Mouse (Mus musculus) frontal cortex, postnatal 25 days (tissue): ENCODE results near the gene Cers3.
A peak's percentile ranks its signal among the peaks of the same experiment; 100 is the strongest.

Experiments
- DNase-seq, 2 experiments: peaks; one replicate each; pipeline ENCODE4 v3.0.0; 2022; ENCODE audit warnings: low spot score in 2 of 2

The Cers3 gene

DNA sequence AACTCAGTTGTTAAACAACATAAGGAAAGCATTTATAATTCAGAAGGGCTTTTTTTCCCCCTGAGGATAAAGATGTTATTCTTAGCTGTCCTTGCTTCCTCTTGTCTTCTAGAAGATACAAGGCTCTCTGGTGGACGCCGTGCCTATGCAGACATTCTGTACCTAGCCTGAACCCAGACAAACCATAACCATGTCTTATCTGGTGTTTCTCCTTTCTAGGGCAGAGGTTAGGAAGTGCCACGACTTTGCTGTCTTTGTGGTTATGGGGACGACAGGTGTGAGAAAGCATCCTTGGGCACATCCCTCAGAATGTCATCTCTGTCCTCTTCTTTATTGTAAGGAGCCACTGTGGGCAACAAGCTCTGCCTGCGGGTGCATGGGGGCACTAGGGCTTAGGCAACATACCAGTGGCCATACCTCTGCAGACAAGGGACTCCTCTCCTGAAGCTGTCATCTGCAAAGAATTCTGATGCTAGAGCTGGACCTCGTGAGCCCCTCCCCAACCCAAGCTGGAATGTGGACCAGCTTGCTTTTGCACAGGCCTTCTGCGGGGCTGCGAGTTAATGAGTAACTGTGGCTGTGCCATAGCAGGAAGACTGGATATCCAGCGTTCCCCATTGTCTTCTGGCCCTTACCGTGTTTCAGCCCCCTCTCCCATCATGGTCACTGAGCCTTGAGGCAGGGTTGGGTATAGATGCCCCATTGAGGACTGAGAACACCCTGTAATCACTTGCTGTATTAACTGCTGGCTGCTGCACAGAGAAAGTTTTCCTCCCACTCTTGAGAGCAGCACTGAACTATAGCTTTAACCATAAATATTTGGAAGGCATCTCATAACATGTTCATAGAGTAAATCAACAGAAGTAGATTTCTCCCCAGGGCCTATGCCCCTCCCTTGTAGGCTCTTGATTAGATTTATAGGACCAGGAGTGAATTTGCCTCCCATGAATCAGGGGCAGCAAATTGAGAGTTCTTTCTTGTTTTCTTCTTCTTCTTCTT, 36.9 kb downstream of the Cers3 start:
- DNase-seq: no peak

DNA sequence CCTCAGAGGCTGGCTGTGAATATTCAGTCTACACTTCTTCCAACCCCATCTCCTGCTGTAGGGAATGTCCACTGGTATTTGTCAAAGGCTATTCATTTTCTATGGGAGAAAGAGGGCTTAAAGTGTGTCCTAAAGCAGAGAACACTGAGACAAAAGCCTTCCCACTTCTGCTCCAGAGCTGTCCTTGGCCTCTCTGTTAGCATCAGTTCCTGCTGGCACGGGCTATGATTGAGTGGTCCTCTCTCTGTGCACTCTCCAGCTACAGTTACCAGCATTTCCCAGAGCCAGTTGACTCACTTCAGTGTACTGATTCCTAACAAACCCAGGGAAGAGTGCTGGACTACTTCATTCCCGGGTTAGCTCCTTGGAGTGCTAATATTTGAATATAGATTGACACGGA, 43.2 kb downstream of the Cers3 start:
- DNase-seq: no peak

DNA sequence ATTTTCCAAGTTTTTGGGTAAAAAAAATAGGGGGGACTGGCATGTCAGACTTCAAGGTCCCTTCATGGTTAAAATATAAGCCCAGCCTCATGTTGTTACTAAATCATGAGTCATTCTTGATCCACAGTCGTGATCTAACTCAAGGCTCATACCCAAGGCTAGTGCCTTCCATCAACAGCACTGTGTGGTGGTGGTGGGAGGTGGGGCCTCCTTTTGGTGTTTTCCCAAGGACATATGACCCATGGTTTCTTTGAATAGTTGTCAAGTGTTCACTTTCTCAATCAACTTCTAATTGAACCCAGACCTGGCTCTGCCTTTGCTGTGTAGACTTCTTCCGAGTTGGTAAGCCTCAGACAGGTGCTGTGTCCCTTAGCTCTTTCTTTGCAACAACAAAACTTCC, 44.5 kb downstream of the Cers3 start:
- no peak for DNase-seq

DNA sequence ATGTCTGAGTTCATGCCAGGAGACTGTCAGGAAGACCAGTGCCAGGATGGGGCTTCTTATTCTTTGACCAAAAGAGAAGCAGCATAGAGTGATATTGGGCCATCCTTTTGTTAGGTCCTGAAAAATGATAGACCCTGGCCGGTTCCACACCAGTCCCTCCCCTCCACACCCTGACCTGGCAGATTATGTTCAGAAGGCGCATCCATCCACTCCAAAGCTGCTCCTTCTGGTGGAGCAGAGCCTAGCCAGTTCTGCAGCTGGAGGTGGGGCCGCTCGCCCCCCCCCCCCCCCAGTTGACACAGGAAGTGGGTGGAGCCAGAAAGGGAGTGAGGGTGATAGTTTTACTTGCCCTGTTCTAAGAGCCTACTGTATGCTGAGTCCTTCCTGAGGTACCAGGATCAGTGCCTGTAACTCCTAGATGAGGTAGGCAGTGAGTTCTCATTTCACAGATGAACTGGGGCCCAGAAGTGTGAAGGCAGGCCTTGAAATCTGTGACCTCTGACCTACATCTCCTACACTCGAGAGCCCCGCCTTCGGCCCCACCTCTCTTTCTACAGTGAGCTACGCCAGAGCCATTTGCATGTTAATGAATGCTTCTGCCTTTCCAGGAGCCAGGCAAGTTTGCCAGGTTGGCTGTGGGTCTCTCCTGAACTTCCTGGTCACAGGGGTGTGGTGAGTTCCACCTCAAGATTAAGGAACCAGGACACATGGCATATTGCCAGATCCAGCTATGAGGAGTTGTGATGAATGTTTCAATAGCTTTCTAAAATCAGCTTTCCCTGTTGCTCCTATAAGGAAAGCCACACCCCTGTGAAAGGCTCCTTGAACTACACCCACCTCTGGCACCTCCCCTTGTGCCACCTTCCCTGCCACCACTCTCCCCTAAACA, 46.8 kb downstream of the Cers3 start:
- no peak for DNase-seq

DNA sequence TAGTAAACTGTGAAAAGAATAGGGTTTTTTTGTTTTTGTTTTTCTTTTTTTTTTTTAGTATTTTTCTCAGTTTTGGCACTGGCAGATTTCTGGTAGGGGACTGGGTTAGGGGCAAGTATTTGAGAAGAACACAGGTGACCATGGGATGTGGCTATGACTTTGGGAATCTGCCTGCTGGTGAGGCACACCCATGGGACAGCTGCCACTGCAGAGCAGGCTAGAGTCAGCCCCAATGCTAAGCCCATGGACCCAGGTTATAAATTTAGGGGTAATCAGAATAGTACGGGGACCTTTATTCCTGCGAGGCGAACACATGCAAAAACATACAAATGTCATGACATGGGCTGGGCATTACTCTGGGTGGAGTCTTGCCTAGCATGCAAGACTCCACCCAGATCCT, 47.7 kb downstream of the Cers3 start:
- no peak for DNase-seq

DNA sequence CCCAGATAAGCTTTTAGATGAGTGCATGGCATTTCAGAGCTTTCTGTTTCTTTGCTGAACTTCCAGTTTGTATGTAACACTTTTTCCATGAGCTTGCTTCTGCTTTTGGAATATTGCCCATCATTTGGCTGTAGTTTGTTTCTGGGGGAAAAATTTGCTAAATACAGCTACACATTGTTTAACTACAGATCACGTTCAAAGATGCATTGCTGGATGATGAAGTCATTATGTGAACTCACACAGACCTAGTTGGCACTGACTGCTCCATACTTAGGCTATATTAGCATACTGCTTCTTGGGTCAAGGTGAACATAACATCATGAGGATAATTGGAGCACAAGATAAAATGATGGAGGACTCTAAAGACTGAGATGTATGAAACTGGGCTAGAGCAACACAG, 53.6 kb downstream of the Cers3 start:
- no peak for DNase-seq

DNA sequence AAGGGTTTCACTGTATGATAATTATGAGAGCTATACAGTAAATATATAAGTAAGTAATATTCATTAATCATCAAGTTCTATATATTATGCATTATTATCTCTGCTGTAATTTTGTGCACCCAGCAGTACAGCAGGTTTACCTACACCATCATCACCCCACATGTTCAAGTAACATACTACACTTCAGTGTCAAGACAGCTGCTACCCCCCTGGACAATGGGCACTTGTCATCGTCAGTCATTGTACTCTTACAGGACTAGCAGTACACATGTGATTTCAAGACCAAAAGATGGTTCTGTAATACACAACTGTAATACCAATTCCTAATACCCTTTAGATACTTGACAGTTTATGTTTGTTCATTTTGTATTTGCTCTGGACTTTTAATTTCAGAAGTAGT, 54.0 kb downstream of the Cers3 start:
- no peak for DNase-seq

DNA sequence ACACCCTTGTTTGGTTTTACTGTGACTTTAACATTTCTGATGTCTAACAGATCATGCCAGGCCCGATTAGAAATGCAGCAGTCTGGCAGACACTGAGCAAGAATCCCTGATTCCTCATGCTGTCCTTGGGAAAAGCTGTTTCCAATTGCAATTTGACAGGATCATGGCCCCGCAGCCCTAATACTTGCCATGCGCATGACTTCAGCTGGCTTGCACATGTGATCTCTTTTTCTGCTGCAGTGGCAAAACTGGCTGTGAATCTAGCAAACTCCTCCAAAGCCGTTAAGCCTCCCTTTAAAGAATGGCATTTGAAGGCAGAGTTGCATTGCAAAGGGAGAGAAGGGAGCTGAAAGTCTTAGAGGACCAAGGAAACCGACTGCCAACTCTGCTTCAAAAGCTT, 55.5 kb downstream of the Cers3 start:
- DNase-seq: no peak

DNA sequence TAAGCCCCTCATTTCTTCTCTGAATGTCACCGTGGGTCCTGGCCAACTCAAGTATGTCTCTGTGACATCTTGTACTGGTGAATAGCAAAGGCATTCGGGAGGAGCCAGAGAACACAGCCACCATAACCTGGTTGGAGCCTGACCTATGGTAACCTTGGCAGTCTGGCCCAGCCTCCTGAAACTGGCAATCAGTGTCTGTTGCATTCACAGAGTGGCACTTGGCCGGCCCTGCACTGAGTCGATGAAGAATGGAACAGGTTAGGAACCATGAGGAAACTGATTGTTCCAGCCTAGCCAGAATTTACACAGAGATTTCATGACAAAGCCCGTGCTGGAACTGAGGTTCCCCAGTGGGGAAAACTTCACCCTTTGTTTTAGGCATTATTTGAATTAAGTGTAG, 57.5 kb downstream of the Cers3 start:
- DNase-seq: no peak

DNA sequence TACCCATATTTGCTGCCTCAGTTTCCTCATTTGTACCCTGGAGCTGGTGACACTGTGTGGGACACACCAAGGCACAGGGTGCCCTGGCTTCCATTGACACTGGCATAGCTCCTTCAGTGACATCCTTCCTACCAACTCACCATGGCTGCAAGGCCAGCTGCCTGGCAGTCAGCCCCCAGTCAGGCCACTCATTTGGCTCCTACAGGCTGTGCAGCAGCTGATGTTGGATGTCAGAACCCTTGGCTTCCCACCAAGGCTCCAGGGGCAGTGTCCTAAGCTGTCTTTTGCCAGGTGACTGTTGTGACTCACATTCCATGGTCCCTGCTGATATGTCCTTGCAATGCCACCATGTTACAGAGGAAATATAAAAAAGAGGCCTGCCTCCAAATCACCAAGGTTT, 58.5 kb downstream of the Cers3 start:
- no peak for DNase-seq

DNA sequence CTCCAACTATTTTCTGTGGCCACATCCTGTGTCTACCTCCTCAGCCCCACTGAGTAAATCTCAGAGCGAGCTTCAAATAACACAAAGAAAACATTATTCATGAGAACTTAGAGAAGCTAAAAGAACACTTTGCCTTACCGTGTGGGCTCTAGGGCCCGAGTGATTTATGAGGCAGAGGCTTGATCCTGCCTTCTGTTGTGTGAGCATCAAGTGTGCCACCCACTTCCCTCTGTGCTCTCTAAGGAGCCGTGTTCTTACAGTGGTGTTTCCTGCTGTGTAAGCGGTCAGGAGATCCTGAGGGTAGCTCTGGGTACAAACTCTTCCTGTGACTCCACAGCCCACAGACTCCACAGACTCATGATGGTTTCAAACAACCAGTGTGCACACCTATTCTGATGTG, 60.5 kb downstream of the Cers3 start:
- no peak for DNase-seq

DNA sequence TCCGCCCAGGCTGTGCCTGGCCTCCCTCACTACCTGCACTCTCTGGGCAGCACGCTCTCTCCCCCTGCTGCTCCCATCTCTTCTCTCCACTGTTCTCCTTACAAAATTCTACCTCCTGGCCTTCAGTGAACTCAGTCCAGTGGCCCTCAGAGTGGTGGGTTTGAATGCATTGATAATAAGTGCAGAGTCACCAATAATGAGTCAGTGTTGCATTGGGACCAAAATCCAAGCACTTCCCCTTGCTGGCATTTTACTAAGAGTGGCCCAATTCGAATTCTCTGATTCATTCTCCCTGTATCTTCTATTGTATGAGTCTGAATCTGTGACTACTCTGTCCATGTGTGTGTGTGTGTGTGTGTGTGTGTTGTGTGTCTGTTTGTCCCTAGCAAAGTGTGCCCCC, 63.5 kb downstream of the Cers3 start:
- DNase-seq: no peak

DNA sequence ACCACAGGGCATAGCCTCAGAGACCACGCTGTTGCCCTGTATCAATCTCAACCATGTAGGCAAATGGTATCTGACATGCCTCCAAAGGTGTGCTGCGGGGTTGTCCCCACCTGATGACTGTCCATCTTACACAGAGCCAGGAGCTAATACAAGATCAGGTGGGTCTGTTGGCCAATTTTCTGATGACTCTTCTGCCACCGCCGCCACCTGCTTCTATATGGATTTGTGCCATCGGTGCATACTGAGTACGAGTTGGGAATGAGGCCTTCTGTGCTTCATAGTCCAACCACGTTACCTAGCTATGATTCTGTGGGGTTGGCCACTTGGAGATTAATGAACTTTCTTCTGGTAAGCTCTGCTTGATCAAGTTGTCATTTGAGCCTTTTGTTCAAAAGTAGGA, 67.1 kb downstream of the Cers3 start:
- no peak for DNase-seq

DNA sequence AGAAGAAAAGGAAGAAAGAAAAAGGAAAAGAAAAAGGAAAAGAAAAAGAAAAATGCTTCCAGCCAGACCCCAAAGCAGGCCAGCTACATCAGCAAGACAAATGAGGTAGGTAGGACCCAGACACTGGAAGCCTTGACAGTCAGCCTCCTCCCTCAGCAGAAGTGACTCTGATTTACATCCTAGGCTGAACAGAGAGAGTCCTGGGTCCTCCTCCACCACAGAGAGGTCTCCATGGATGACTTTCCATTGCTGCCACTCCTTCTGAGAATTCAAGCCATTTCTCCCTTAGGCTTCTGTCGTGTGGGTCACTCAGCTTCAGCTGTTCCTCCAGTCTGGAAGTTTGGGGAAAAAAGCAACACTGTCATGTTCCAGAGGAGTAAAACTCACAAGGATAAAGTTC, 68.0 kb downstream of the Cers3 start:
- DNase-seq: no peak

DNA sequence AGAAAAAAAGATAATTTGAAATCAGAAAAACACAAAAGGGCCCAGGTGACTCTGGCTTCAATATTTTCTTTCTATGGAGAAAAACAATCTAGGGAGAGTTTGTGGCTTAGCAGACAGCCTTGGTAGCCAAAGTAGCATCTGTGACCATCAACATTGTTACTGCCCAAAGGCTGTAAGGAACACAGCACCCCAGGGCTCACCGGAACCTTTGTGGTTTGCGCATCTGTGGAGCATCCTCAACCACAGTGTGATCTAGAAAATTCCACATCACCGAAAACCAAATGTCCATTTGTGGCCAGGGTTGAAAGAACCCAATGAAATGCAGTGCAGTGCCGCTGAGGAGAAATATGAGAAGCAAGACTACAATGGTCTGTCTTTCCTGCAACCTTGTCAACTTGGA, 69.0 kb downstream of the Cers3 start:
- no peak for DNase-seq

DNA sequence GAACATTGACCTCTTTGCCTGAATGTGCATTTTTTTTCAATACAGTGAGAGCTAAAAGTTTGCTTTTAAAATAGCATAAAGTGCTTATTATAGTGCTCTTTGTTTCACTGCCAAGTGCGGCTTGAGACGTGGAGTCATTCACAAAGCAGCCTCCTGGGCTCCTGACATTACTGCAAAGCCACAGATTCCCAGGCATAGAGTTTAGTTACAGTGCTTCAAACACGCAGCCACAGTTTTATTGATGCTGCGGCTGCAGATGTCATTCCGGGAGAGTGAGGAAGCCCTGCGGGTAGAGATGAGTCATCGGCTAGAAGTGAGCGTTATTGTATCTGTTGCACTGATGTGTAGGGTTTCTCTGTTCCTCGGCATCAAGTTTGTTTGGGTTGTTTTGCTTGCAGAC, 69.4 kb downstream of the Cers3 start:
- no peak for DNase-seq

DNA sequence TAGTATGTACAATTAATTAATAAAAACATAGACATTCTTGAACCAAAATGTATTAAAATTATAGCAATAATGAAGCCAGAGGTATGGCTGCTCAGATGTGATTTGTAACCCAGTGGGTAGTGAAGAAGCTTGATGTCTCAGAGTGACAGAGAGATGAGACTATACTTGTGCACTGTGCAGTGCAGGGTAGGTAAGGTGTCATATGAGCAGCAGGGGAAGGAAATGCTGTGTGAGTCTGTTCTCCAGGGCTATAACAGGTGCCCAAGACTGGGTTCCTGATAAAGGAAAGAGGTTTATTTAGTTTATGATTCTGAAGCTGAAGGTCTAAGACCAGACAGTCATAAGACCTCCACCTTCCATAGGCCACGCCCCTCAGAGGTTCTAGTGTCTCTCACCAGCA, 69.9 kb downstream of the Cers3 start:
- no peak for DNase-seq

DNA sequence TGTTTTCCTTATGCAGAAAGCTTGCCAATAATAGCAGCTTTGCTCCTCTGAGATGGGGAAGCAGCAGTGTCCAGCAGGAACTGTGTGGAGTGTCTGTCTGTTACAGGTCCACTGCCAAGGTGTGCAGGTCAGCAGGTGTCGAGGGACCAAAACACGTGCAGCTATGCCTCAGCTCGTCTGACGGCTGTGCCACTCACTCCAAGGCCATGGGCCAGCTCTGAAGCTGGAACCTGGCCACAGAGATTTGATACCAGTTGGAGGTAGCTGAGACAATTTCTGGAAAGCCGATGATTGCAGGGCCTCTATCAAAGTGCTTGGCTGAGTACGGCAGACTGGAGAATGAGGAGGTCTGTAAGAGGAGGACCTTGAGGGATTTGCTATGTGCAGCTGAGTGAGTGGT, 72.2 kb downstream of the Cers3 start:
- no peak for DNase-seq

DNA sequence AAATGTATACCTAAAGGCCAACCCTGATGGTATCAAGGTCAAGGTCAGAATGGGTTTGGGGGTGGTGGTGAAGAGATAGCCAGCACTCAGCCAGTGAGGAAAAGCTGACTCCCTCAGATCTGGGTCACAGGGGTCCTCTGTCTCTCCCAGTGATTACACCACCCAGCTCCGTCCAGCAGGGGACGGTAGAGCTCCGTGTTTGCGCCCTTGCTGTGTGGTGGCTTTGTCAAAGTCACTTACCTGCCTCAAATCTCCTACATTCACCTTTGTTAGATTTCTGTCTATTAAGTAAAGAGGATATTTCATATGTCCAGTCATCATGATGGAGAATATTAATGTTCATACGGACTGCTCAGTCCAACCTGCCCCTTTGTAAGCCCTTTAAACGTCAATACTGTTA, 76.7 kb downstream of the Cers3 start:
- peak; percentile 13 to 34 for DNase-seq

DNA sequence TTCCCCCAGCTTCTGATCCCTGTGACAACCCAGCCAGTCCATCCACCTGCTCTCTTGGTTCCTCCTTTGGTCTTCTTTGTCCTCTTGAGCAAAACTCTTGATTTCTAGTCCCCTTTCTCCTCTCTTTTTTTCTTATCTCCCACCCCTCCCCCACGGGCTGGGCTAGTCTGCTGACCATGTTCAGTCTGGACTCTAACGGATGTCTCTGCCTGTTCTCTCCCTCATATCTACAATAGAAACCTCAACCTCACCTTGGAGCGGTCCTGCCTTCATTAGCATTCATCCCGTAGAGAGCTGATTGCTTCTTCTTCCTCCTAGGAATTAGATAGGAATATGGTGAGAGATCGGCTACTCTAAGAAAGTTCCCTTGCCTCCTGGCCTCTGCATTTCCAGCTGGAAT, 87.5 kb downstream of the Cers3 start:
- no peak for DNase-seq

DNA sequence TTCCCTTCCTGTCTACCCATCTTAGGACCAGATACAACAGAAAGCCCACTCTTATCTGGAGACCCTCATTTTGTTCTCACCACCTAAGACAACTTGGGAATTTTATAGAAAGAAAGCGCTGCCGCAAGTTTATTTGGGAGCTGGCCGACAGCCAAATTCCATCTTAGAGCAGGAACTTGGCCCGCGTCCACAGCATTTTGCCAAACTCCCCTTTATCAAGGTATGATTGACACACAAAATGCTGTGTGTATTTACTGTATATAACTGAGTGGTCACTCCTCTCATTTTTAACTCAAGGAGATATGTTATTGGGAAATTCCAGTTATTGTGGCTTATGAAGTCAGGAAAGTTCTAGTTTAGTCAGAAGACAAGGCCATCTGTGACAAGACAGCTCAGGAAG, 88.0 kb downstream of the Cers3 start:
- DNase-seq: no peak

DNA sequence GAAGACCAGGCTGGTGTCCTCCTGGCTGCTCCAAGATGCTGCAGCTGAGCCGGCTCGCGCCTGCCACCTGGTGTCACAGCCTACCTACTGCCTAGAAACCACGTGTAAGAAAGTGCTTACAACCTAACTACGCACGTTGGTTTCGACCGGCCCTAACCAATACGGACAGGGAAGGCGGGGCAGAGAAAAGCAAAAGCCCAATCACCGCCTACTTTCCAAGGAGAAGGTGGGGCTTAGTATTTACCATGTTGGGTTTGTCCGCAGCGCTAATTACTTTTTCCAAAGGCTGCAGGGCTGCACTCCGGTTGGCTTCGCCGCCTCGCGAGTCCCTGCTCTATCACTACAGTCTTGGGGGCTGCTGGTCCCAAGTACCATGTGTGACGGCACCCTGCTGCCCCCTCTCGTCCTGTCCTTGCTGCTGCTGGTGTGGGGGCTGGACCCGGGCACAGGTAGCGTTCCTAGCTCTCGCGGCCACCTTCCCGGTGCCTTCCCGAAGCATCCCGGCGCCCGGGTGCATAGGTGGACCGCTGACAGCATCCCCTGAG, 96.2 kb downstream of the Cers3 start, which contains the start of gene Adamts17:
TSS of gene Adamts17 (plus strand) at position 273 of the 545 bp plus-strand sequence.
- peak; percentile 89 to 94 for DNase-seq
